Mouse (Mus musculus): Measurements from ENCODE around the gene Pxylp1. TPM values are rescaled to one million over a fixed set of nuclear protein-coding genes. Genes with fewer than 3 reads are reported as not detected.

The Pxylp1 gene
- total and polyA plus RNA-seq, 2 experiments from 2014 or later: 22.6 to 35.1 TPM

- ATAC-seq (no peak), DNase-seq (no peak)
- Histone ChIP-seq H3K4me2 (ENCODE audit: low read depth) (no peak overlapping the region), H3K36me3 (ENCODE audit: insufficient read depth) (no peaks in the 10 kb centered on the region), H3K27ac (ENCODE audit: low read depth, low read length) (no peak overlapping the region), H3K9ac (no peak overlapping the region), H3K27me3 (ENCODE audit: insufficient read depth, low read length) (no peaks in the 10 kb centered on the region), H3K9me3 (ENCODE audit: low read length) (no peaks in the 10 kb centered on the region), H3K4me1 (ENCODE audit: insufficient read depth) (no peaks in the 10 kb centered on the region), H3K4me3 (ENCODE audit: low read depth, low read length) (no peak overlapping the region)
- WGBS: 91% methylated on average over 10 of the region's 10 CpGs
- TF ChIP-seq CTCF (IDR thresholded peaks at IDR 0.05; ENCODE audit: low read depth): no peak
These were observed 104.7 kb downstream of the Pxylp1 start for GRCm38 (mm10) chr9:96787797-96788196.

- Histone ChIP-seq H3K4me3 (ENCODE audit: low read depth, low read length) (no peak overlapping the region), H3K9me3 (ENCODE audit: low read length) (no peaks in the 10 kb centered on the region), H3K27ac (ENCODE audit: low read depth, low read length) (no peak overlapping the region), H3K36me3 (ENCODE audit: insufficient read depth) (no peaks in the 10 kb centered on the region), H3K4me1 (ENCODE audit: insufficient read depth) (no peaks in the 10 kb centered on the region), H3K4me2 (ENCODE audit: low read depth) (no peak overlapping the region), H3K27me3 (ENCODE audit: insufficient read depth, low read length) (no peaks in the 10 kb centered on the region), H3K9ac (no peak overlapping the region)
- 69% methylated on average over 9 of the region's 9 CpGs for WGBS
- TF ChIP-seq CTCF (IDR thresholded peaks at IDR 0.05; ENCODE audit: low read depth): no peak
- DNase-seq (no peak), ATAC-seq (no peak)
These were observed 106.6 kb downstream of the Pxylp1 start for GRCm38 (mm10) chr9:96785871-96786342.

GRCm38 (mm10) chr9:96785187-96785586, 107.3 kb downstream of the Pxylp1 start:
- H3K27ac ChIP-seq (ENCODE audit: low read depth, low read length): no peak overlapping the region
- no peak for DNase-seq
- H3K9ac ChIP-seq: no peak overlapping the region
- no peaks in the 10 kb centered on the region for H3K4me1 ChIP-seq (ENCODE audit: insufficient read depth)
- no peak overlapping the region for H3K4me3 ChIP-seq (ENCODE audit: low read depth, low read length)
- no peak for ATAC-seq
- no peaks in the 10 kb centered on the region for H3K27me3 ChIP-seq (ENCODE audit: insufficient read depth, low read length)
- H3K36me3 ChIP-seq (ENCODE audit: insufficient read depth): no peaks in the 10 kb centered on the region
- H3K9me3 ChIP-seq (ENCODE audit: low read length): no peaks in the 10 kb centered on the region
- H3K4me2 ChIP-seq (ENCODE audit: low read depth): no peak overlapping the region
- TF ChIP-seq CTCF (IDR thresholded peaks at IDR 0.05; ENCODE audit: low read depth): no peak
- WGBS: 81% methylated on average over 3 of the region's 3 CpGs

- no peak overlapping the region for H3K27ac ChIP-seq (ENCODE audit: low read depth, low read length)
- no peak overlapping the region for H3K9ac ChIP-seq
- TF ChIP-seq CTCF (IDR thresholded peaks at IDR 0.05; ENCODE audit: low read depth): no peak
- H3K4me3 ChIP-seq (ENCODE audit: low read depth, low read length): no peak overlapping the region
- no peaks in the 10 kb centered on the region for H3K4me1 ChIP-seq (ENCODE audit: insufficient read depth)
- ATAC-seq (no peak), DNase-seq (no peak)
- WGBS: 91% methylated on average over 9 of the region's 9 CpGs
- no peaks in the 10 kb centered on the region for H3K27me3 ChIP-seq (ENCODE audit: insufficient read depth, low read length)
- H3K4me2 ChIP-seq (ENCODE audit: low read depth): no peak overlapping the region
- H3K9me3 ChIP-seq (ENCODE audit: low read length): no peaks in the 10 kb centered on the region
- H3K36me3 ChIP-seq (ENCODE audit: insufficient read depth): no peaks in the 10 kb centered on the region
These were observed 108.8 kb downstream of the Pxylp1 start for GRCm38 (mm10) chr9:96783667-96784066.

- H3K9ac ChIP-seq: no peak overlapping the region
- 80% methylated on average over 5 of the region's 5 CpGs for WGBS
- no peak for TF ChIP-seq CTCF (IDR thresholded peaks at IDR 0.05; ENCODE audit: low read depth)
- H3K4me1 ChIP-seq (ENCODE audit: insufficient read depth): no peaks in the 10 kb centered on the region
- H3K4me3 ChIP-seq (ENCODE audit: low read depth, low read length): no peak overlapping the region
- no peaks in the 10 kb centered on the region for H3K9me3 ChIP-seq (ENCODE audit: low read length)
- ATAC-seq (no peak), DNase-seq (no peak)
- H3K27ac ChIP-seq (ENCODE audit: low read depth, low read length): no peak overlapping the region
- no peaks in the 10 kb centered on the region for H3K27me3 ChIP-seq (ENCODE audit: insufficient read depth, low read length)
- no peaks in the 10 kb centered on the region for H3K36me3 ChIP-seq (ENCODE audit: insufficient read depth)
- H3K4me2 ChIP-seq (ENCODE audit: low read depth): no peak overlapping the region
These were observed 109.2 kb downstream of the Pxylp1 start for GRCm38 (mm10) chr9:96783258-96783657.

GRCm38 (mm10) chr9:96782062-96782461, 110.4 kb downstream of the Pxylp1 start:
- H3K27ac ChIP-seq (ENCODE audit: low read depth, low read length): no peak overlapping the region

More at GRCm38 (mm10) chr9:96782062-96782461, 110.4 kb downstream of the Pxylp1 start:
- H3K36me3 ChIP-seq (ENCODE audit: insufficient read depth): no peaks in the 10 kb centered on the region
- no peaks in the 10 kb centered on the region for H3K9me3 ChIP-seq (ENCODE audit: low read length)
- no peak for ATAC-seq
- no peak overlapping the region for H3K4me2 ChIP-seq (ENCODE audit: low read depth)
- no peaks in the 10 kb centered on the region for H3K4me1 ChIP-seq (ENCODE audit: insufficient read depth)
- no peak for DNase-seq
- H3K9ac ChIP-seq: no peak overlapping the region
- TF ChIP-seq CTCF (IDR thresholded peaks at IDR 0.05; ENCODE audit: low read depth): no peak
- WGBS: 88% methylated on average over 8 of the region's 8 CpGs
- H3K4me3 ChIP-seq (ENCODE audit: low read depth, low read length): no peak overlapping the region
- no peaks in the 10 kb centered on the region for H3K27me3 ChIP-seq (ENCODE audit: insufficient read depth, low read length)

Other genes with a start within 250 kb of the Pxylp1 start
- gene Zbtb38, start 139.8 kb downstream of the Pxylp1 start, total RNA-seq (2014; rRNA removed): 57.6 and 68.3 TPM in 2 replicates
- gene Zbtb38, start 139.8 kb downstream of the Pxylp1 start, polyA plus RNA-seq (2015; fragmentation: Nextera tagmentation; extraction: Ambion mirVana): 31.8 and 44.2 TPM in 2 replicates
- 22.7 and 28.3 TPM in 2 replicates for gene Spsb4, start 126.2 kb upstream of the Pxylp1 start, total RNA-seq (2014; rRNA removed)
- gene Spsb4, start 126.2 kb upstream of the Pxylp1 start, polyA plus RNA-seq (2015; fragmentation: Nextera tagmentation; extraction: Ambion mirVana): 14.8 and 16.0 TPM in 2 replicates
- gene Slc25a36, start 218.5 kb upstream of the Pxylp1 start, total RNA-seq (2014; rRNA removed): 102 and 138 TPM in 2 replicates
- gene Slc25a36, start 218.5 kb upstream of the Pxylp1 start, polyA plus RNA-seq (2015; fragmentation: Nextera tagmentation; extraction: Ambion mirVana): 34.3 and 54.6 TPM in 2 replicates

All from forebrain, postnatal 0 days (tissue).